Comparison of ENCODE assay signal across 8 mouse cellular contexts in genomic region chr4:53196058-53196771, GRCm38 (mm10). TPM values are rescaled to one million over a fixed set of nuclear protein-coding genes. Genes with fewer than 3 reads are reported as not detected.
DNase-seq lines count a peak whose midpoint lies in the region; ATAC-seq and TF ChIP-seq lines count a peak whose summit lies in the region.

No protein-coding gene starts in this region.

- ATAC-seq in embryonic facial prominence, embryonic 12.5 days (ENCODE audit: insufficient number of reproducible peaks, insufficient read depth, low FRiP score, low TSS enrichment), result peak; percentile 94
- ATAC-seq in granulocyte monocyte progenitor cell, adult 5-6 weeks (replicated peaks; ENCODE audit: poor library complexity, severe bottlenecking), result peak; percentile 95
- ATAC-seq in intestine, postnatal 0 days, result peak; percentile 93

- no peak overlapping the region; the same call in 1 of the 2 replicates for H3K27ac ChIP-seq in embryonic facial prominence, embryonic 12.5 days
- H3K27ac ChIP-seq in intestine, postnatal 0 days (ENCODE audit: low read depth, low read length), result no peak overlapping the region
- H3K27ac ChIP-seq in midbrain, embryonic 10.5 days (replicated peaks), result peak overlapping the region; percentile 56

- H3K27me3 ChIP-seq in embryonic facial prominence, embryonic 12.5 days, result no peaks in the 10 kb centered on the region
- no peaks in the 10 kb centered on the region for H3K27me3 ChIP-seq in intestine, postnatal 0 days (replicated peaks; ENCODE audit: control insufficient read depth, insufficient read depth, low read length)
- H3K27me3 ChIP-seq in midbrain, embryonic 10.5 days (ENCODE audit: low read depth, poor library complexity, severe bottlenecking), result no peaks in the 10 kb centered on the region

- H3K4me3 ChIP-seq in embryonic facial prominence, embryonic 12.5 days, result peak overlapping the region; percentile 39
- H3K4me3 ChIP-seq in intestine, postnatal 0 days (ENCODE audit: low read depth, low read length), result peak overlapping the region; percentile 40
- peak overlapping the region; percentile 55 for H3K4me3 ChIP-seq in midbrain, embryonic 10.5 days

- 0 out of 2 replicates have a peak, but pooled peaks have one; percentile 10 for TF ChIP-seq CTCF in intestine, postnatal 0 days (IDR thresholded peaks at IDR 0.05; ENCODE audit: low read depth)

- WGBS in embryonic facial prominence, embryonic 12.5 days, result 16% methylated on average over 24 of the region's 24 CpGs
- WGBS in intestine, postnatal 0 days, result 17% methylated on average over 24 of the region's 24 CpGs
- WGBS in midbrain, embryonic 10.5 days, result 17% methylated on average over 24 of the region's 24 CpGs

- H3K36me3 ChIP-seq in embryonic facial prominence, embryonic 12.5 days, result no peaks in the 10 kb centered on the region
- H3K36me3 ChIP-seq in intestine, postnatal 0 days (ENCODE audit: control insufficient read depth, insufficient read depth), result no peaks in the 10 kb centered on the region
- no peaks in the 10 kb centered on the region for H3K36me3 ChIP-seq in midbrain, embryonic 10.5 days

- peak; percentile 81 for DNase-seq in adrenal gland, postnatal 25 days
- DNase-seq in left cerebral cortex, postnatal 36 days (ENCODE audit: low spot score in 2 of 2), result peak; percentile 88 to 90
- DNase-seq in midbrain, embryonic 10.5 days (ENCODE audit: low spot score), result peak; percentile 84
- peak; percentile 86 to 91 for DNase-seq in right cerebral cortex, postnatal 36 days (ENCODE audit: low spot score in 2 of 2)
- peak; percentile 81 to 90 for DNase-seq in urinary bladder, postnatal 4 days (ENCODE audit: low spot score in 2 of 2)

- H3K4me2 ChIP-seq in embryonic facial prominence, embryonic 12.5 days (replicated peaks), result peak overlapping the region; percentile 46
- peak overlapping the region; percentile 70 for H3K4me2 ChIP-seq in intestine, postnatal 0 days (replicated peaks; ENCODE audit: low read depth)

- no peak overlapping the region for H3K9ac ChIP-seq in embryonic facial prominence, embryonic 12.5 days
- no peak overlapping the region for H3K9ac ChIP-seq in intestine, postnatal 0 days (ENCODE audit: low read depth, low read length)

- no peaks in the 10 kb centered on the region for H3K9me3 ChIP-seq in embryonic facial prominence, embryonic 12.5 days
- H3K9me3 ChIP-seq in intestine, postnatal 0 days (ENCODE audit: control insufficient read depth), result no peaks in the 10 kb centered on the region
- H3K9me3 ChIP-seq in midbrain, embryonic 10.5 days (replicated peaks), result no peaks in the 10 kb centered on the region

- intact Hi-C loops in left cerebral cortex, postnatal 36 days (cut with DNase I), result loop anchor here (1.0 to 2.0 kb wide), 2 partner anchors 21 to 37 kb away; partner anchors contain the start of gene Abca1

- H3K4me1 ChIP-seq in embryonic facial prominence, embryonic 12.5 days, result peaks cover 11% of the 10 kb centered on the region; the same call in 1 of the 2 replicates
- H3K4me1 ChIP-seq in intestine, postnatal 0 days (replicated peaks; ENCODE audit: control insufficient read depth, insufficient read depth, low read length), result no peaks in the 10 kb centered on the region; the same call in 1 of the 2 replicates
- H3K4me1 ChIP-seq in midbrain, embryonic 10.5 days, result peaks cover 14% of the 10 kb centered on the region

RNA-seq across cellular contexts. Expression of gene Abca1, which starts 36.5 kb away (rescaled TPM):
- 165 and 265 TPM in 2 replicates for total RNA-seq in adrenal gland, postnatal 25 days (2021)
- 7.9 and 8.4 TPM in 2 replicates for polyA plus RNA-seq in embryonic facial prominence, embryonic 12.5 days (2016; fragmentation: Nextera tagmentation; extraction: Ambion mirVana)
- 0.49 and 2.6 TPM in 2 replicates for total RNA-seq in granulocyte monocyte progenitor cell, adult 5-6 weeks (2014; fragmentation: Nextera tagmentation)
- total RNA-seq in granulocyte monocyte progenitor cell, adult 5-6 weeks (2017), result 2.2 and 3.8 TPM in 2 replicates
- 1.4 and 1.5 TPM in 2 replicates for polyA plus RNA-seq in intestine, postnatal 0 days (2015; fragmentation: Nextera tagmentation; extraction: Ambion mirVana)
- 10 to 100 TPM; 15.9 to 19.5 TPM for total RNA-seq in left cerebral cortex, postnatal 36 days (2021)
- 2.0 and 3.1 TPM in 2 replicates for polyA plus RNA-seq in midbrain, embryonic 10.5 days (2016; fragmentation: Nextera tagmentation; extraction: Ambion mirVana)
